Comparison of ENCODE assay signal across 8 mouse cellular contexts in the genomic region with DNA sequence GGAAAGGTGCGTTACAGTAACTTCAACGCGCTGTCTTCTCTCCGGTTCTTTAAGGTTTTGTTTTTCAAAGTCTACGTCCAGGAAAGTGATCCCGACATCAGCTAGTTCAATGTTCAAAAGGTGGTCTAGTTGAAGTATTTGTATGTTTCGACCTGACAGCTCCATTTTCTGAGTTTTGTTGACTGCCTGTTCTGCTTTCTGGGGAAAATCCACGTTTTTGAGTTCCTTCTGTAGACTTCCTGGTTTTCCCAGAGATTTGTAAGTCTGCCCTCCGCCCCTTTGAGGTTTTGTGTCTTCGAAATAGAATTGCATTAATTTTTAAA. TPM values are rescaled to one million over a fixed set of nuclear protein-coding genes. Genes with fewer than 3 reads are reported as not detected.
DNase-seq lines count a peak whose midpoint lies in the region; ATAC-seq and TF ChIP-seq lines count a peak whose summit lies in the region.

No protein-coding gene starts in this region.

- no peak for ATAC-seq in forebrain, embryonic 13.5 days
- ATAC-seq in liver, embryonic 14.5 days (ENCODE audit: insufficient read depth): no peak
- no peak for ATAC-seq in monocyte, adult 5-6 weeks (replicated peaks; ENCODE audit: insufficient number of reproducible peaks, low FRiP score, low TSS enrichment, poor library complexity, severe bottlenecking)

- no peaks in the 10 kb centered on the region for H3K9me3 ChIP-seq in forebrain, embryonic 13.5 days (replicated peaks)
- no peaks in the 10 kb centered on the region for H3K9me3 ChIP-seq in liver, embryonic 14.5 days (ENCODE audit: control insufficient read depth, low read length)

- DNase-seq in heart, adult 2 months: no peak
- no peak for DNase-seq in heart, postnatal 25 days (ENCODE audit: low spot score)
- DNase-seq in liver, embryonic 14.5 days (ENCODE audit: low read depth in 3 of 3, low spot score in 3 of 3): no peak
- DNase-seq in right cerebral cortex, postnatal 36 days (ENCODE audit: low spot score in 2 of 2): no peak
- no peak for DNase-seq in left cerebral cortex, postnatal 4 days

- H3K9ac ChIP-seq in heart, adult 2 months (ENCODE audit: low read depth, low read length): peak overlapping the region; percentile 82
- H3K9ac ChIP-seq in forebrain, embryonic 13.5 days: peak overlapping the region; percentile 90
- H3K9ac ChIP-seq in liver, embryonic 14.5 days (replicated peaks): peak overlapping the region; percentile 72

- H3K27me3 ChIP-seq in heart, adult 2 months (ENCODE audit: control insufficient read depth, insufficient read depth, low read length): no peaks in the 10 kb centered on the region
- H3K27me3 ChIP-seq in C2C12 (ENCODE audit: control insufficient read depth, insufficient read depth, insufficient read length): no peaks in the 10 kb centered on the region
- H3K27me3 ChIP-seq in forebrain, embryonic 13.5 days: no peaks in the 10 kb centered on the region
- H3K27me3 ChIP-seq in liver, embryonic 14.5 days (ENCODE audit: control insufficient read depth, insufficient read depth, low read length): no peaks in the 10 kb centered on the region

- H3K79me3 ChIP-seq in C2C12 (ENCODE audit: low read depth): peaks cover 42% of the 10 kb centered on the region

- peak overlapping the region; percentile 77 for H3K4me3 ChIP-seq in heart, adult 2 months
- H3K4me3 ChIP-seq in C2C12 (ENCODE audit: insufficient read depth, poor library complexity, severe bottlenecking): peak overlapping the region; percentile 95
- peak overlapping the region; percentile 91 for H3K4me3 ChIP-seq in forebrain, embryonic 13.5 days
- peak overlapping the region; percentile 82 to 97 for H3K4me3 ChIP-seq in liver, embryonic 14.5 days (ENCODE audit: insufficient read depth in 1 of 2, low read depth in 2 of 2, low read length in 2 of 2)

- TF ChIP-seq CTCF in heart, adult 2 months (IDR thresholded peaks at IDR 0.05): no peak
- TF ChIP-seq CTCF in C2C12 (IDR thresholded peaks at IDR 0.05; ENCODE audit: control insufficient read depth, insufficient read depth, insufficient read length): no peak
- no peak for TF ChIP-seq CTCF in liver, embryonic 14.5 days (IDR thresholded peaks at IDR 0.05; ENCODE audit: low read depth)

- 3% methylated on average over 10 of the region's 10 CpGs for WGBS in heart, adult 2 months
- WGBS in forebrain, embryonic 13.5 days: 13% methylated on average over 10 of the region's 10 CpGs
- WGBS in liver, embryonic 14.5 days (ENCODE audit: insufficient replicate concordance): 4% methylated on average over 10 of the region's 10 CpGs

- peak overlapping the region; percentile 96 for H3K4me2 ChIP-seq in forebrain, embryonic 13.5 days
- peak overlapping the region; percentile 66 for H3K4me2 ChIP-seq in liver, embryonic 14.5 days (ENCODE audit: low read depth)

- TF ChIP-seq EP300 in heart, adult 2 months (IDR thresholded peaks at IDR 0.05; ENCODE audit: insufficient read depth, low read depth, low read length): no peak
- no peak for TF ChIP-seq EP300 in liver, embryonic 14.5 days (IDR thresholded peaks at IDR 0.05; ENCODE audit: low read depth)

- H3K27ac ChIP-seq in heart, adult 2 months: peak overlapping the region; percentile 89
- peak overlapping the region; percentile 98 for H3K27ac ChIP-seq in forebrain, embryonic 13.5 days
- peak overlapping the region; percentile 79 for H3K27ac ChIP-seq in liver, embryonic 14.5 days

- peak overlapping the region; percentile 78 for H3ac ChIP-seq in C2C12 (ENCODE audit: control insufficient read depth, insufficient read length, low read depth)

- no peaks in the 10 kb centered on the region; the same call in 1 of the 2 replicates for H3K36me3 ChIP-seq in heart, adult 2 months (ENCODE audit: control insufficient read depth, insufficient read depth, low read length)
- H3K36me3 ChIP-seq in C2C12 (ENCODE audit: control insufficient read depth, insufficient read depth): peaks cover 11% of the 10 kb centered on the region
- H3K36me3 ChIP-seq in forebrain, embryonic 13.5 days (ENCODE audit: poor library complexity, severe bottlenecking): no peaks in the 10 kb centered on the region; the same call in 1 of the 2 replicates
- H3K36me3 ChIP-seq in liver, embryonic 14.5 days (replicated peaks; ENCODE audit: control insufficient read depth, insufficient read depth, low read depth): no peaks in the 10 kb centered on the region

- no peaks in the 10 kb centered on the region for H3K4me1 ChIP-seq in heart, adult 2 months (ENCODE audit: control insufficient read depth, insufficient read depth, low read length)
- peaks cover 22% of the 10 kb centered on the region for H3K4me1 ChIP-seq in forebrain, embryonic 13.5 days
- peaks cover 9% of the 10 kb centered on the region in 2 experiments for H3K4me1 ChIP-seq in liver, embryonic 14.5 days (replicated peaks; ENCODE audit: control insufficient read depth in 2 of 2, insufficient read depth in 2 of 2, low read length in 1 of 2)

- peaks cover 4% of the 10 kb centered on the region for H3K79me2 ChIP-seq in heart, adult 2 months (replicated peaks; ENCODE audit: control insufficient read depth, insufficient read depth, low read length)
- H3K79me2 ChIP-seq in C2C12 (ENCODE audit: control insufficient read depth, insufficient read depth): peaks cover 58% of the 10 kb centered on the region

- no peak for TF ChIP-seq POLR2A in heart, adult 2 months (IDR thresholded peaks at IDR 0.05; ENCODE audit: insufficient read depth, low read depth, low read length)

- intact Hi-C loops in heart, adult 2 months (cut with DNase I): no loop called here
- intact Hi-C loops in heart, postnatal 25 days (cut with DNase I): no loop called here
- intact Hi-C loops in left cerebral cortex, postnatal 4 days (cut with DNase I): no loop called here

TF ChIP-seq in C2C12, 6 proteins besides CTCF, POLR2A, EP300 and RAD21:
- TF ChIP-seq MYOD1 (IDR thresholded peaks at IDR 0.05; ENCODE audit: control insufficient read depth, insufficient read length, low read depth): no peak
- TF ChIP-seq FOSL1 (IDR thresholded peaks at IDR 0.05; ENCODE audit: insufficient read depth, low read length, poor library complexity, severe bottlenecking): no peak
- TF ChIP-seq MAX (IDR thresholded peaks at IDR 0.05): no peak
- no peak for TF ChIP-seq MYOG (IDR thresholded peaks at IDR 0.05; ENCODE audit: control insufficient read depth, extremely low read depth, insufficient read length)
- TF ChIP-seq USF1 (IDR thresholded peaks at IDR 0.05; ENCODE audit: low read depth): no peak
- no peak for TF ChIP-seq CEBPB (IDR thresholded peaks at IDR 0.05; ENCODE audit: low read depth)

RNA-seq across cellular contexts. Expression of gene Xpo4, which starts 0.4 kb away (rescaled TPM):
- total RNA-seq in heart, adult 2 months (2021): 10 to 100 TPM; 10.9 to 12.7 TPM
- 2.8 and 6.4 TPM in 2 replicates for polyA plus RNA-seq in heart, adult 2 months (2012; rRNA removed)
- 10 to 100 TPM; 11.2 to 11.9 TPM for total RNA-seq in heart, postnatal 25 days (2021)
- 5.3 TPM for polyA plus RNA-seq in C2C12 (2012; fragmentation: generic; extraction: Trizol)
- polyA plus RNA-seq in forebrain, embryonic 13.5 days (2015; fragmentation: Nextera tagmentation; extraction: Ambion mirVana): 19.3 and 21.8 TPM in 2 replicates
- 5.1 and 6.8 TPM in 2 replicates for polyA plus RNA-seq in liver, embryonic 14.5 days (2012; rRNA removed)
- 14.5 and 17.5 TPM in 2 replicates for polyA plus RNA-seq in liver, embryonic 14.5 days (2014; fragmentation: Nextera tagmentation; extraction: Ambion mirVana)
- total RNA-seq in monocyte, adult 5-6 weeks (2017): 31.5 to 36.8 TPM (median 34.4 TPM) in 3 replicates
- total RNA-seq in left cerebral cortex, postnatal 4 days (2021): 10 to 100 TPM; 18.5 to 20.1 TPM
